Mouse (Mus musculus) neural tube, embryonic 13.5 days (tissue): ENCODE measurements at regions not wholly inside any gene's neighbourhood (a gene's known extent, or its start where the extent isn't known, plus 50 kb on each side); places are given as distances from the start of the nearest gene placed in this dataset.
A peak's percentile ranks its signal among the peaks of the same experiment; 100 is the strongest.

Source experiments
- ATAC-seq: fragments of 200-750 bp; cut with Nextera tagmentation; 2 replicates; pipeline ENCODE4 v1.8.0; 2017; ENCODE audit warnings: low read depth, mild to moderate bottlenecking, moderate TSS enrichment, moderate library complexity
- H3K27ac ChIP-seq: fragments of 300-500 bp; sonication (generic); replicated peaks from 2 replicates; pipeline ENCODE4 v1.5.1; 2015; ENCODE audit warnings: moderate library complexity, mild to moderate bottlenecking, inconsistent platforms
- H3K27me3 ChIP-seq: fragments of 300-500 bp; sonication (generic); 2 replicates; pipeline ENCODE4 v1.6.1; 2015; ENCODE audit warnings: mild to moderate bottlenecking, inconsistent platforms
- H3K36me3 ChIP-seq: fragments of 300-500 bp; sonication (generic); 2 replicates; pipeline ENCODE4 v1.6.1; 2015; ENCODE audit warnings: mild to moderate bottlenecking, inconsistent platforms
- H3K4me1 ChIP-seq: fragments of 300-500 bp; sonication (generic); replicated peaks from 2 replicates; pipeline ENCODE4 v1.6.1; 2015; ENCODE audit warnings: inconsistent platforms
- H3K4me2 ChIP-seq: fragments of 300-500 bp; sonication (generic); 2 replicates; pipeline ENCODE4 v1.6.1; 2015; ENCODE audit warnings: inconsistent platforms, mild to moderate bottlenecking, moderate library complexity
- H3K4me3 ChIP-seq: fragments of 300-500 bp; sonication (generic); 2 replicates; pipeline ENCODE4 v1.5.1; 2015; ENCODE audit warnings: mild to moderate bottlenecking, inconsistent platforms
- H3K9ac ChIP-seq: fragments of 300-500 bp; sonication (generic); 2 replicates; pipeline ENCODE4 v1.6.1; 2015; ENCODE audit warnings: moderate library complexity, mild to moderate bottlenecking, inconsistent platforms
- H3K9me3 ChIP-seq: fragments of 300-500 bp; sonication (generic); 2 replicates; pipeline ENCODE4 v1.6.1; 2016; ENCODE audit warnings: inconsistent platforms
- WGBS: fragments of 180-500 bp; shearing (Covaris S2); methylation state at CpG from one replicate; pipeline ENCODE4 v1.1.7; 2015; 5-methylcytosine and 5-hydroxymethylcytosine counted together

GRCm38 (mm10) chr2:46307582-46308153, 1190.5 kb upstream of the Zeb2 start:
- no peaks in the 10 kb centered on the region for H3K9me3 ChIP-seq
- no peak overlapping the region for H3K4me2 ChIP-seq
- ATAC-seq: no peak
- H3K27ac ChIP-seq: no peak overlapping the region
- H3K4me1 ChIP-seq: no peaks in the 10 kb centered on the region
- no peak overlapping the region for H3K9ac ChIP-seq
- no peaks in the 10 kb centered on the region for H3K36me3 ChIP-seq
- H3K4me3 ChIP-seq: no peak overlapping the region
- WGBS: 95% methylated on average over 2 of the region's 2 CpGs
- H3K27me3 ChIP-seq: no peaks in the 10 kb centered on the region

GRCm38 (mm10) chr2:46302627-46303026, 1185.4 kb upstream of the Zeb2 start:
- 80% methylated on average over 1 of the region's 1 CpGs for WGBS
- Histone ChIP-seq H3K4me3 (no peak overlapping the region), H3K36me3 (no peaks in the 10 kb centered on the region), H3K27me3 (peaks cover 2% of the 10 kb centered on the region), H3K4me2 (no peak overlapping the region), H3K9ac (no peak overlapping the region), H3K27ac (no peak overlapping the region), H3K9me3 (no peaks in the 10 kb centered on the region), H3K4me1 (no peaks in the 10 kb centered on the region)
- ATAC-seq: no peak

GRCm38 (mm10) chr2:46297274-46297843, 1180.2 kb upstream of the Zeb2 start:
- H3K9ac ChIP-seq: no peak overlapping the region
- WGBS: 27% methylated on average over 2 of the region's 2 CpGs
- ATAC-seq: no peak
- H3K9me3 ChIP-seq: no peaks in the 10 kb centered on the region
- no peak overlapping the region for H3K4me2 ChIP-seq
- no peaks in the 10 kb centered on the region for H3K4me1 ChIP-seq
- peaks cover 2% of the 10 kb centered on the region for H3K27me3 ChIP-seq
- no peaks in the 10 kb centered on the region for H3K36me3 ChIP-seq
- no peak overlapping the region for H3K4me3 ChIP-seq
- H3K27ac ChIP-seq: no peak overlapping the region

GRCm38 (mm10) chr2:46283929-46284598, 1166.9 kb upstream of the Zeb2 start:
- Histone ChIP-seq H3K36me3 (no peaks in the 10 kb centered on the region), H3K4me2 (no peak overlapping the region), H3K9ac (no peak overlapping the region), H3K27me3 (no peaks in the 10 kb centered on the region), H3K27ac (no peak overlapping the region), H3K4me1 (no peaks in the 10 kb centered on the region), H3K4me3 (no peak overlapping the region), H3K9me3 (no peaks in the 10 kb centered on the region)
- no peak for ATAC-seq
- 81% methylated on average over 5 of the region's 5 CpGs for WGBS

DNA sequence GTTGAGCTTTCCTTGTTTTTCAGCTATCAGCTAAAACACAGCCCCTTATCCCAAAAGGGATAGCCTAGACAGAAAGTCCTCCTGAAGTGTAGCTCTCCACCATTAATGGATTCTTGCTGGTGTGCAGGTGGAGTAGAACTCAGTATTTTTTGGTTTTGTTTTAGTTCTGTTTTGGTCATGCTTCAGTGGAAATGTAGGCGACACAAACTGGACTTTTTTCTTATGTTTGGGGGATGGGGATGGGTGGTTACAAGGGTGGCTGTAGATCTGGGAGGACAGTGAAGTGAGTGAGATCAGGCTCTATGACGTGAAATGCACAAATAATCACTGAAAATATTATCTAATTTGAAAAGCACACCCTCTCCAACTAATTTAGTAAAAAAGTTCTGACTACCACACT, 1163.6 kb upstream of the Zeb2 start:
- Histone ChIP-seq H3K27ac (no peak overlapping the region), H3K36me3 (no peaks in the 10 kb centered on the region), H3K9ac (no peak overlapping the region), H3K4me1 (no peaks in the 10 kb centered on the region), H3K4me3 (no peak overlapping the region), H3K4me2 (no peak overlapping the region), H3K27me3 (no peaks in the 10 kb centered on the region), H3K9me3 (no peaks in the 10 kb centered on the region)
- ATAC-seq: no peak
- WGBS: 86% methylated on average over 2 of the region's 2 CpGs

GRCm38 (mm10) chr2:46261618-46262017, 1144.4 kb upstream of the Zeb2 start:
- H3K36me3 ChIP-seq: no peaks in the 10 kb centered on the region
- no peak overlapping the region for H3K9ac ChIP-seq
- H3K9me3 ChIP-seq: no peaks in the 10 kb centered on the region
- 100% methylated on average over 1 of the region's 1 CpGs for WGBS
- no peaks in the 10 kb centered on the region for H3K4me1 ChIP-seq
- ATAC-seq: no peak
- no peaks in the 10 kb centered on the region for H3K27me3 ChIP-seq
- no peak overlapping the region for H3K4me3 ChIP-seq
- H3K27ac ChIP-seq: no peak overlapping the region
- H3K4me2 ChIP-seq: no peak overlapping the region

DNA sequence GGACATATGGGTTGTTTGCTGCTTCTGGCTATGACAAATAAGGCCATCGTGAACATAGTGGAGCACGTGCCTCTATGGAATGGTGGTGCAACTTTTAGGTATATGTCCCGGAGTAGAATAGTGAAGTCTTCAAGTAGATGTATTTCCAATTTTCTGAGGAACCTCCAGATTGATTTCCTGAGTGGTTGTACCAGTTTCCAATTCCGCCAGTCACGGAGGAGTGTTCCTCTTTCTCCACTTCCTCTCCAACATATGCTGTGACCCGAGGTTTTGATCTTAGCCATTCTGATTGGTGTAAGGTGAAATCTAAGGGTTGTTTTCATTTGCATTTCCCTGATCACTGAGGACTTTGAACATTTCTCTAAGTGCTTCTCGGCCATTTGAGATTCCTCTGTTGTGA, 1134.4 kb upstream of the Zeb2 start:
- H3K4me1 ChIP-seq: no peaks in the 10 kb centered on the region
- ATAC-seq: no peak
- no peak overlapping the region for H3K9ac ChIP-seq
- no peak overlapping the region for H3K4me3 ChIP-seq
- no peaks in the 10 kb centered on the region for H3K9me3 ChIP-seq
- no peaks in the 10 kb centered on the region for H3K36me3 ChIP-seq
- H3K27me3 ChIP-seq: no peaks in the 10 kb centered on the region
- no peak overlapping the region for H3K27ac ChIP-seq
- 91% methylated on average over 7 of the region's 7 CpGs for WGBS
- H3K4me2 ChIP-seq: no peak overlapping the region

GRCm38 (mm10) chr2:46245717-46246116, 1128.5 kb upstream of the Zeb2 start:
- 69% methylated on average over 3 of the region's 3 CpGs for WGBS
- Histone ChIP-seq H3K4me2 (no peak overlapping the region), H3K27me3 (no peaks in the 10 kb centered on the region), H3K9ac (no peak overlapping the region), H3K9me3 (no peaks in the 10 kb centered on the region), H3K36me3 (no peaks in the 10 kb centered on the region), H3K27ac (no peak overlapping the region), H3K4me1 (no peaks in the 10 kb centered on the region), H3K4me3 (no peak overlapping the region)
- ATAC-seq: no peak

DNA sequence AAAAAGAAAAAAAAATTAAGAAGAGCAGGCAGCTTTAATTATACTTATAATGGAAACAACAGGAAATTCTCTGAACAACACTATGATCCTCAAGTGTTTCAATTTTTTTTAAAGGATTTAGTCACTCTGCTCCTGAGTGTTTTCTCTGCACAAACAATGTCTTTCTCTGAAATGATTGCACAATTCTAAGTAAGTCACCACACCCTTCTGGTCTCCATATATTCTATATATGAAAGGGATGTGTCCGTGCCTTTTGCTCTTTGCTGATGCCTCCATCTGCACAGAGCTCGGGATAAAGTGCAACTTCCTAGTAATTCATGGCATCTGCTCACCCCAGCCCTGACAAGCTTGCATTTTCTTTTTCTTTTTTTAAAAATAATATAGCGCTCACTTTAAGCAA, 1127.5 kb upstream of the Zeb2 start:
- 85% methylated on average over 3 of the region's 3 CpGs for WGBS
- Histone ChIP-seq H3K9ac (no peak overlapping the region), H3K36me3 (no peaks in the 10 kb centered on the region), H3K9me3 (no peaks in the 10 kb centered on the region), H3K4me3 (no peak overlapping the region), H3K27me3 (no peaks in the 10 kb centered on the region), H3K27ac (no peak overlapping the region), H3K4me1 (no peaks in the 10 kb centered on the region), H3K4me2 (no peak overlapping the region)
- ATAC-seq: no peak

DNA sequence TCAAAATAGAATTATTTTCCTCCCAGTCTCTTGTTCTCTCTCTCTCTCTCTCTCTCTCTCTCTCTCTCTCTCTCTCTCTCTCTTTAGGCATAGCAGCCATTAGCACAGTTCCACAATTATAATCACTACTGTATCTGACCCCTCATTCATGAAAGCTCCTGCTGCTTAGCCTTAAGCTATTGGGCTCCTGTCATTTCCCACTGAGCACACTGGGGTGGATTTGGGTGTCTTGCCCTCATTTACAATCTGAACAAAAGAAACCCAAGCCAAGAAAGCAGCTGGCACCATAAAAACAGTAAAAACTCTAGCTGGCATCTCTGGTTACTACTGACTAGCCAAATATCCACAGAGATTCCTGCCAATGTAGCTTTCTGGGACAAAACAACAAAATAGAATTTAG, 1125.6 kb upstream of the Zeb2 start:
- no peaks in the 10 kb centered on the region for H3K36me3 ChIP-seq
- no peaks in the 10 kb centered on the region for H3K9me3 ChIP-seq
- no peak overlapping the region for H3K27ac ChIP-seq
- no peaks in the 10 kb centered on the region for H3K27me3 ChIP-seq
- ATAC-seq: peak; percentile 90
- H3K4me3 ChIP-seq: no peak overlapping the region
- no peak overlapping the region for H3K9ac ChIP-seq
- no peak overlapping the region for H3K4me2 ChIP-seq
- H3K4me1 ChIP-seq: no peaks in the 10 kb centered on the region

- WGBS: 73% methylated on average over 4 of the region's 4 CpGs
- Histone ChIP-seq H3K27ac (no peak overlapping the region), H3K4me3 (no peak overlapping the region), H3K36me3 (no peaks in the 10 kb centered on the region), H3K4me2 (no peak overlapping the region), H3K4me1 (no peaks in the 10 kb centered on the region), H3K27me3 (no peaks in the 10 kb centered on the region), H3K9me3 (no peaks in the 10 kb centered on the region), H3K9ac (no peak overlapping the region)
- no peak for ATAC-seq
These were observed 1122.7 kb upstream of the Zeb2 start for GRCm38 (mm10) chr2:46239874-46240273.

DNA sequence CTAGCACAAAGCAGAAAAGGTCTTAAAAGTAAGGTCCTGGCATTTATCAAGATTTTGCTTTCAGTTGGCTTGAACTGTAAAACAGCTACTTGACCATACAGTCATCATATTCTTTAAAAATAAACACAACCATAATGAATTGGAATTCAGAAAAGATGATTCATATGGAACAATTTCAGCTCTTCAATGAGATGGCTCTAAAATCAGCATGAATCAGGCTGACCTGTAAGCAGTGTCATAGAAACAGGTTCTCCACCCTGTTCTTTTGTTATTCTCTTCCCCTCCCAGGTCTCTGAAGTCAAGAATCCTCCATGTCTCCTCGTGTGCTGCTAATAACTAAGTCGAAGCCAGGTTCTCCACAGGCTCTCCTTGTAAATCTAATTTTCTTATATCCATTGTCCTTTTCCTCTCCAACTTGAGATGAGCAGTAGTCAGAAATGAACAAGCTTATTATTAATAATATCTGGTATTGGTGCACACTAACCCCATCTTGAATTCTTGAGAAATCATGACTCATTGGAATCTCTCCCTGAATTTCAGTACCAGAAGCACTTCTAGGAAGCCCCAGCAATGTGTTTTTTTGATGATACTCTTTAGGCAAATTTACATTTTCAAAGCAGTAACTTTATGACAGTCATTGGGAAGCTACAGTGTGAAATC, 1113.7 kb upstream of the Zeb2 start:
- Histone ChIP-seq H3K9ac (no peak overlapping the region), H3K27me3 (no peaks in the 10 kb centered on the region), H3K4me1 (no peaks in the 10 kb centered on the region), H3K27ac (no peak overlapping the region), H3K4me3 (no peak overlapping the region), H3K9me3 (no peaks in the 10 kb centered on the region), H3K36me3 (no peaks in the 10 kb centered on the region), H3K4me2 (no peak overlapping the region)
- WGBS: 73% methylated on average over 2 of the region's 2 CpGs
- ATAC-seq: no peak
